Mouse (Mus musculus): ENCODE measurements around the gene Fgfbp3.

The Fgfbp3 gene

GRCm38 (mm10) chr19:36910424-36911045 is 8.9 kb downstream of the Fgfbp3 start:
- DNase-seq (ENCODE audit: low spot score in 2 of 2): no peak

GRCm38 (mm10) chr19:36909676-36910292 is 9.6 kb downstream of the Fgfbp3 start:
- peak; percentile 62 to 76 for DNase-seq (ENCODE audit: low spot score in 2 of 2)

GRCm38 (mm10) chr19:36909150-36909549 is 10.3 kb downstream of the Fgfbp3 start:
- no peak for DNase-seq (ENCODE audit: low spot score in 2 of 2)

- DNase-seq (ENCODE audit: low spot score in 2 of 2): no peak
Measured at GRCm38 (mm10) chr19:36904211-36905007, 15.0 kb downstream of the Fgfbp3 start.

- no peak for DNase-seq (ENCODE audit: low spot score in 2 of 2)
Measured at GRCm38 (mm10) chr19:36903377-36903776, 16.0 kb downstream of the Fgfbp3 start.

GRCm38 (mm10) chr19:36897778-36898177 is 21.6 kb downstream of the Fgfbp3 start:
- no peak for DNase-seq (ENCODE audit: low spot score in 2 of 2)

- DNase-seq (ENCODE audit: low spot score in 2 of 2): no peak
Measured at GRCm38 (mm10) chr19:36896791-36897569, 22.4 kb downstream of the Fgfbp3 start.

GRCm38 (mm10) chr19:36891746-36892145 is 27.7 kb downstream of the Fgfbp3 start:
- no peak for DNase-seq (ENCODE audit: low spot score in 2 of 2)

- no peak for DNase-seq (ENCODE audit: low spot score in 2 of 2)
Measured at GRCm38 (mm10) chr19:36887706-36888105, 31.7 kb downstream of the Fgfbp3 start.

GRCm38 (mm10) chr19:36886316-36886715 is 33.1 kb downstream of the Fgfbp3 start:
- DNase-seq (ENCODE audit: low spot score in 2 of 2): no peak

GRCm38 (mm10) chr19:36883119-36883518 is 36.3 kb downstream of the Fgfbp3 start:
- peak in 1 of 2 experiments; percentile 23 for DNase-seq (ENCODE audit: low spot score in 2 of 2)

GRCm38 (mm10) chr19:36878743-36879495 is 40.5 kb downstream of the Fgfbp3 start:
- DNase-seq (ENCODE audit: low spot score in 2 of 2): no peak

- no peak for DNase-seq (ENCODE audit: low spot score in 2 of 2)
Measured at GRCm38 (mm10) chr19:36877329-36877728, 42.1 kb downstream of the Fgfbp3 start.

- DNase-seq (ENCODE audit: low spot score in 2 of 2): no peak
Measured at GRCm38 (mm10) chr19:36874651-36875050, 44.8 kb downstream of the Fgfbp3 start.

GRCm38 (mm10) chr19:36868675-36869074 is 50.7 kb downstream of the Fgfbp3 start:
- peak; percentile 2 for DNase-seq (ENCODE audit: low spot score in 2 of 2)

Data from natural killer cell, adult 2 months (primary cell).